Mouse (Mus musculus) hindbrain, embryonic 11.5 days (tissue): ENCODE measurements at regions not wholly inside any gene's neighbourhood (a gene's known extent, or its start where the extent isn't known, plus 50 kb on each side); places are given as distances from the start of the nearest gene placed in this dataset.

Source experiments
- ATAC-seq: fragments of 200-750 bp; cut with Nextera tagmentation; 2 replicates; pipeline ENCODE4 v1.8.0; 2017; ENCODE audit warnings: mild to moderate bottlenecking, moderate TSS enrichment, moderate library complexity; ENCODE audit not compliant: low FRiP score
- DNase-seq: peaks from one replicate; pipeline ENCODE4 v3.0.0-alpha.2; 2015; ENCODE audit warnings: low spot score
- H3K27ac ChIP-seq: fragments of 300-500 bp; sonication (generic); 2 replicates; pipeline ENCODE4 v1.5.1; 2014; ENCODE audit warnings: mild to moderate bottlenecking, low read depth, low read length
- H3K27me3 ChIP-seq: fragments of 300-500 bp; sonication (generic); 2 replicates; pipeline ENCODE4 v1.6.1; 2014; ENCODE audit warnings: mild to moderate bottlenecking, low read length, moderate library complexity, mixed read lengths; ENCODE audit not compliant: control insufficient read depth, insufficient read depth
- H3K36me3 ChIP-seq: fragments of 300-500 bp; sonication (generic); 2 replicates; pipeline ENCODE4 v1.6.1; 2014; ENCODE audit warnings: mild to moderate bottlenecking, low read length, moderate library complexity, mixed read lengths; ENCODE audit not compliant: control insufficient read depth, insufficient read depth
- H3K4me1 ChIP-seq: fragments of 300-500 bp; sonication (generic); replicated peaks from 2 replicates; pipeline ENCODE4 v1.6.1; 2014; ENCODE audit warnings: low read length, mixed read lengths; ENCODE audit not compliant: control insufficient read depth, insufficient read depth
- H3K4me2 ChIP-seq: fragments of 300-500 bp; sonication (generic); replicated peaks from 2 replicates; pipeline ENCODE4 v1.6.1; 2014; ENCODE audit warnings: mild to moderate bottlenecking, low read depth, low read length
- H3K4me3 ChIP-seq: fragments of 300-500 bp; sonication (generic); 2 replicates; pipeline ENCODE4 v1.5.1; 2014; ENCODE audit warnings: low read depth, low read length
- H3K9ac ChIP-seq: fragments of 300-500 bp; sonication (generic); 2 replicates; pipeline ENCODE4 v1.6.1; 2014; ENCODE audit warnings: low read depth, low read length
- H3K9me3 ChIP-seq: fragments of 300-500 bp; sonication (generic); 2 replicates; pipeline ENCODE4 v1.6.1; 2016; ENCODE audit warnings: low read length; ENCODE audit not compliant: control insufficient read depth
- WGBS: fragments of 180-500 bp; shearing (Covaris S2); extraction: QIAGEN DNeasy Blood & Tissue Kit; methylation state at CpG from one replicate; pipeline ENCODE4 v1.1.7; 2014; 5-methylcytosine and 5-hydroxymethylcytosine counted together

DNA sequence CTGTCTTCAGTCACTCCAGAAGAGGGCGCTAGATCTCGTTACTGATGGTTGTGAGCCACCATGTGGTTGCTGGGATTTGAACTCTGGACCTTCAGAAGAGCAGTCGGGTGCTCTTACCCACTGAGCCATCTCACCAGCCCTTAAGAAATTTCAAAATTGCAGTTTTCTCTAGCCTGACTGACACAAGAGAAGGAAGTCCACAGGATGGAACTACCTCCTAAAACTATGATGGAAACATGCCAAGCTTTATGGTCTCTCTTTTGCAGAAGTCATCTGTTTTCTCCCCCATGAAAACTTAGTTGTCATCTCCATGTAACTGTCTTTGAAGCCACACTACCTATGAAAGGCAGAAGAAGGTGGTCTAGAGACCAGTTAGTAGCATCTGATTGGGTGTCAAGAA is 698.2 kb upstream of the Pkdcc start:
- Histone ChIP-seq H3K36me3 (no peaks in the 10 kb centered on the region), H3K9me3 (no peaks in the 10 kb centered on the region), H3K4me2 (no peak overlapping the region), H3K9ac (no peak overlapping the region), H3K27ac (no peak overlapping the region), H3K4me3 (no peak overlapping the region), H3K4me1 (no peaks in the 10 kb centered on the region), H3K27me3 (no peaks in the 10 kb centered on the region)
- 71% methylated on average over 3 of the region's 3 CpGs for WGBS
- DNase-seq (no peak), ATAC-seq (no peak)

GRCm38 (mm10) chr17:82513816-82514215 is 701.3 kb upstream of the Pkdcc start:
- H3K36me3 ChIP-seq: no peaks in the 10 kb centered on the region
- H3K27me3 ChIP-seq: no peaks in the 10 kb centered on the region
- H3K4me2 ChIP-seq: no peak overlapping the region
- H3K4me1 ChIP-seq: no peaks in the 10 kb centered on the region
- ATAC-seq (no peak), DNase-seq (no peak)
- H3K9ac ChIP-seq: no peak overlapping the region
- no peak overlapping the region for H3K4me3 ChIP-seq
- no peaks in the 10 kb centered on the region for H3K9me3 ChIP-seq
- H3K27ac ChIP-seq: no peak overlapping the region
- WGBS: 84% methylated on average over 2 of the region's 2 CpGs

- Histone ChIP-seq H3K27ac (no peak overlapping the region), H3K4me1 (no peaks in the 10 kb centered on the region), H3K4me3 (no peak overlapping the region), H3K9ac (no peak overlapping the region), H3K36me3 (no peaks in the 10 kb centered on the region), H3K4me2 (no peak overlapping the region), H3K27me3 (no peaks in the 10 kb centered on the region), H3K9me3 (no peaks in the 10 kb centered on the region)
- WGBS: 75% methylated on average over 3 of the region's 3 CpGs
- ATAC-seq (no peak), DNase-seq (no peak)
Measured at GRCm38 (mm10) chr17:82504291-82504690, 710.8 kb upstream of the Pkdcc start.

- Histone ChIP-seq H3K9me3 (no peaks in the 10 kb centered on the region), H3K27ac (no peak overlapping the region), H3K36me3 (no peaks in the 10 kb centered on the region), H3K4me3 (no peak overlapping the region), H3K27me3 (no peaks in the 10 kb centered on the region), H3K4me1 (no peaks in the 10 kb centered on the region), H3K9ac (no peak overlapping the region), H3K4me2 (no peak overlapping the region)
- ATAC-seq (no peak), DNase-seq (no peak)
- WGBS: 59% methylated on average over 3 of the region's 3 CpGs
Measured at GRCm38 (mm10) chr17:82485544-82485943, 729.5 kb upstream of the Pkdcc start.

DNA sequence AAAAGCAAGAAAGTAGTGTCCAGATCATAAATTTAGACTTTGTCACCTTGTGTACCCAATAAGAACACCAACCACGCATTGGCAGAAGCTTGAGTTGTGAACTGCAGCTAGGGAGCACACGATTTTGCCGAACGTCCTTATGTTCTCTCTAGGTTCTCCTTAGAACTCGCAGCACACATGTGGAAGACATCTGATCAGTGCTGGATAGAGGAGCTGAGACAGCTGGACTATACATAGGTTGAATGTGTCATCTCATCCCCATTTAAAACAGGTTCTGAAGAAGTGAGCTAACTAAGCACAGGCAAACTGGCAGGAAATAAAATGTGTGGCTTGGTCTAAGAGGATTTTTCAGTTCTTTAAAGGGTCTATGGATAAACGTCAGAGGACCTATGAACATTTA is 730.5 kb upstream of the Pkdcc start:
- DNase-seq (no peak), ATAC-seq (no peak)
- Histone ChIP-seq H3K4me3 (no peak overlapping the region), H3K9me3 (no peaks in the 10 kb centered on the region), H3K4me1 (no peaks in the 10 kb centered on the region), H3K36me3 (no peaks in the 10 kb centered on the region), H3K27me3 (no peaks in the 10 kb centered on the region), H3K27ac (no peak overlapping the region), H3K4me2 (no peak overlapping the region), H3K9ac (no peak overlapping the region)
- 93% methylated on average over 6 of the region's 6 CpGs for WGBS

- H3K27ac ChIP-seq: no peak overlapping the region
- 88% methylated on average over 5 of the region's 5 CpGs for WGBS
- no peaks in the 10 kb centered on the region for H3K36me3 ChIP-seq
- DNase-seq (no peak), ATAC-seq (no peak)
- H3K4me3 ChIP-seq: no peak overlapping the region
- no peak overlapping the region for H3K4me2 ChIP-seq
- no peak overlapping the region for H3K9ac ChIP-seq
- no peaks in the 10 kb centered on the region for H3K4me1 ChIP-seq
- no peaks in the 10 kb centered on the region for H3K9me3 ChIP-seq
- H3K27me3 ChIP-seq: no peaks in the 10 kb centered on the region
Measured at GRCm38 (mm10) chr17:82457972-82458371, 719.8 kb upstream of the Slc8a1 start.

DNA sequence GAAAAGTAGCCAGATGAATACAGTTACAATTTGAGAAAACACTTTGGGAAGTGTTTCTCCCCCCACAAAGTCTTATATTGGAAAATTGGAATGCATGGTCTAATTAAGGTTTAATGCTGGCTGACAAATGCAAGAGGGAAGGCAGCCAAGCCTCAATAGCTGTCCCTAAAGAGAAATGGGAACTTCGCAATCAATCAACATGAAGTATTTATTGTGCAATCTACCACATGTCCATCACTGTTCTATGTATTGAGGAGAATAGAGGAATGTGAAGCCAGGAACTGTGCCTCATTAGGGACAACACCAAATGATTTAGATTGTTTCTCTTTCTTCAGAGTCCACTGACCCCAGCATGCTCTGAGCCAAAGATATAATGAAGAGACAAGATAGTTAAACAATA is 715.7 kb upstream of the Slc8a1 start:
- no peak overlapping the region for H3K9ac ChIP-seq
- no peaks in the 10 kb centered on the region for H3K36me3 ChIP-seq
- H3K4me1 ChIP-seq: no peaks in the 10 kb centered on the region
- no peaks in the 10 kb centered on the region for H3K27me3 ChIP-seq
- DNase-seq: no peak
- H3K9me3 ChIP-seq: no peaks in the 10 kb centered on the region
- no peak overlapping the region for H3K27ac ChIP-seq
- no peak overlapping the region for H3K4me2 ChIP-seq
- H3K4me3 ChIP-seq: no peak overlapping the region
- WGBS: 50% methylated on average over 1 of the region's 1 CpGs
- no peak for ATAC-seq

DNA sequence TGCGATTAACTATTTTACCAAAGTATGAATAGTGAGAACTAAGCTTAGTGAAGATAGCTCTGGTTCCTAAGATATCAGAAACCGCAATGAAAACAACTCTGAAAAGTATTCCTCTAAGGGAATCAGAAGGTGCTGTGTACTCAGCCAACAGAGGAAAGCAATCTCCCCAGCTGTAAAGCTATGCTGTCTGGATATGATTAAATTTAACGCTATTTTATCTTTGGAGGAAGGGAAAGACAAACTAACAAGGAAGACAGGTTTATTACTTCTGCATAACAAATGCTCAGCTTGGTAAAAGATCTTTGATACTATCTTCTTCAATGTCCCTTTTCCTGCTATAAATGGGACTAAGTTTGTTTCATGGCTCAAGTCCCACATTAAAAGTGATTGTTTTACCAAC is 700.9 kb upstream of the Slc8a1 start:
- Histone ChIP-seq H3K9me3 (no peaks in the 10 kb centered on the region), H3K4me1 (no peaks in the 10 kb centered on the region), H3K4me2 (no peak overlapping the region), H3K4me3 (no peak overlapping the region), H3K36me3 (no peaks in the 10 kb centered on the region), H3K27me3 (no peaks in the 10 kb centered on the region), H3K27ac (no peak overlapping the region), H3K9ac (no peak overlapping the region)
- 87% methylated on average over 3 of the region's 3 CpGs for WGBS
- DNase-seq: no peak
- ATAC-seq: no peak

GRCm38 (mm10) chr17:82437206-82437605 is 699.0 kb upstream of the Slc8a1 start:
- ATAC-seq (no peak), DNase-seq (no peak)
- no peak overlapping the region for H3K4me2 ChIP-seq
- no peaks in the 10 kb centered on the region for H3K36me3 ChIP-seq
- H3K9ac ChIP-seq: no peak overlapping the region
- H3K27ac ChIP-seq: no peak overlapping the region
- H3K27me3 ChIP-seq: no peaks in the 10 kb centered on the region
- no peak overlapping the region for H3K4me3 ChIP-seq
- 88% methylated on average over 3 of the region's 3 CpGs for WGBS
- H3K9me3 ChIP-seq: no peaks in the 10 kb centered on the region
- no peaks in the 10 kb centered on the region for H3K4me1 ChIP-seq
